Mouse (Mus musculus): Measurements from ENCODE around the gene Sdk2.
A peak's percentile ranks its signal among the peaks of the same experiment; 100 is the strongest.

The Sdk2 gene

DNA sequence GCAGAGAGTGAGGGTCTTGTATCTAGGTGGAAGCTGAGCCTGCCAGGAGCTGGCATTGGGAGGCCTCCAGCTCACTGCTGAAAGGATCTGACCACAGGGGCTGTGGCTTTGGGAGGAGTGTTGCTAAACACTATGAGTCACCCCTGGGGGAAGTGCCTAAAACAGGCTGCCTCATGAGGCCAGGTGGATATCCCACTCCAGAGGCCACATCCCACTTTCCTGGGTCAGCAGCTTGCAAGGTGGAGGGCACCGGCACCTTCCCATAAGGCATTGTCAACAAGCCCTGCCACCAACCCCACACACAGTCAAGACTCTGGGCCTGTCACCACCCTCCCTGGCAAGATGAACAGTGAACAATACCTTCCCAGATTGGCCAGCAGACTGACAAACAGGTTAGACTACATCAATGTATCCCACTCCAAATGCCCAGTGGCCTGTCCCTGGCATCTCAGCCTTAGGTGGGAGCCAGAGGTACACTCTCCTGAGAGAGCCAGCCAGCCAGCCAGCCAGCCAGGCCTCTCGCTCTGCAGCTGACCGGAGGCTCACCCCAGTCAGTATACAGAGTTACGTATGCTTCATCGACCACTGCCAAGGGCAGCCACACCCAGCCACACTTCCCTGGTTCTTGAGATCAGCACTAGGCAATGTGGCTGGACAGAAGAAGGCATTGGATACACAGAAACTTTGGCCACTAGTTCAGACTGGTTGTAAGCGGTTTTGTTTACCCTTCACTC lies 333.0 kb downstream of the Sdk2 start:
- peak; percentile 85 to 91 for DNase-seq

DNA sequence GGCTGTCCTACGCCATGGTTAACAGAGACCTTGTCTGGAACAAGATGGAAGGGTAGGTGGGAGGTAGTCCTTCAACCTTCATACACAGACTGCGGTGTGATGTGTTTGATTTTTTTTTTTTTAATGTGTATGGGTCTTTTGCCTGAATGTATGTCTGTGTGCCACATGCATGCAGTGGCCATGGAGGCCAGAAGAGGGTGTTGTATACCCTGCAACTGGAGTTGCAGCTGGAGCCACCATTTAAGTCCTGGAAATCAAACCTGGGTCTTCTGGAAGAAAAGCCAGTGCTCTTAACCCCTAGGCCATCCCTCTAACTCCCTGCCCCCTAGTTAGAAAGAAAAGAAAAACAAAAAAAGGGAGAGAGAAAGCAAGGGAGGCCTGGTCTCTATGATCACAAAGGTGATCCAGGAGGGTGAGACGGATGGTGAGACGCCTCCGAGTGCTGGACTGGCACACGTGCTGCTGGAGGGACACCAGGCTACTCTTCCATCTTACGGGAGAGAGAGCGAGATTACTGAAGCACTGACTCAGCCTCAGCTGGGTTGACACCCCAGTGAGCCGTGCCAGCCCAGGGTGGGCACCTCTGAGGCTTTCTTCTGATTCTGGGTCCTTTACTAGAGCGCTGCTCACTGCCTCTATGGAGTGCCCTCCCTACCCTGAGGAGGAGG lies 334.8 kb downstream of the Sdk2 start:
- DNase-seq = no peak

DNA sequence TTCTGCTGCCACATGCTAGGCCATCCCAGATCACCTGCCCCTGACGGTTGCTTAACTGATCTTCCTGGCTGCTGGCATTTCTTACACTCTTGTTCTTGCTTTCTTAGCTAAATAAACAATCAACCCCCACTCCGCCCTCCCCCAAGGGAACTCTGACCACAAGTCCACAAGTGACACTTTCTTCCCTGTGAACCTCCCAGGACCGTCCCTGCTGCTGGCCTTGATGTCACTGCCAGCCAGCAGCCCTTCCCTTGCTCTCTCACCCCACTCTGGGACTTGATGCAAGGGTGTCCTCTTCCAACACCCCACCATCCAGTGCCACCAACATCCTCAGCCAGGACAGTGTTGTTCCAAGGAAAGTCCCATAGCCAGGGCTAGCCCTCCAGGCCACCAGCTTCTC lies 336.0 kb downstream of the Sdk2 start:
- DNase-seq = peak in 1 of 2 experiments; percentile 62

DNA sequence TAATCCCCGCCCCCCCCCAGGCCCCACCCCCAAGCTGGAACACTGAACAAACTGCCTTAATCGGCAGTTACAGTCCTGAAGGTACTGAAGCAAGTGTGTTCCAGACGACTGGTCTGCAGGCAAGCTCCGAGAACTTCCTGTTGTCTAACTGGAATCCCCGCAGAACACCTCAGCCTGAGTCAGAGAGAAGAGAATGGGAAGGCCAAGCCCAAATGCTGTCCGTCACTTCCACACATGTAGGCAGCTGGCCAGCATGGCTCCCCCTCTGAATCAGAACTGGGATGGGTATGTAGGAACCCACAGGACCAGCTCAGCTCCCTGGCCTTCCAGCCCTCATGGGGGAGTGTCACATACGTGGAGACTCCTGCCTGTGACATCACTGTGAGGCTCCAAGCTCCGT lies 336.9 kb downstream of the Sdk2 start:
- DNase-seq = peak in 1 of 2 experiments; percentile 47

DNA sequence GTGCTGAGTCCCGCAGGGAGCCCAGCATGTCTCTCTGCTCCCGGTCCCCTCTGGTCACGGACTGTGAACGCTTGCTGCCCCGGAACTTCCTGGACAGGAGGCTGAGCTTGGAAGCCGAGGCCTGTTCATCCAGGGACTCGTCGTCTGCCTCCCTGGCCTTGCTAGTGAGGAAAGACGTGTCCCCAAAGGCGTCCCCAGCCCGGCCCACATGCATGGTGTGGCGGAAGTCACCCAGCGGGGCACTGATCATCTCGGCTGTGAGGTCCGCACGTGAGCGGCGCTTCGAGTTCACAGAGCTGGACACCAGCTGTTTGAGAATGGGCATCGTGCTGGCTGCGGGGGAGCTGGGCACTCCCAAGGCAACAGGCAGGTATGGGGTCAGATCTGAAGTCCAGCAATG lies 337.6 kb downstream of the Sdk2 start:
- no peak for DNase-seq

DNA sequence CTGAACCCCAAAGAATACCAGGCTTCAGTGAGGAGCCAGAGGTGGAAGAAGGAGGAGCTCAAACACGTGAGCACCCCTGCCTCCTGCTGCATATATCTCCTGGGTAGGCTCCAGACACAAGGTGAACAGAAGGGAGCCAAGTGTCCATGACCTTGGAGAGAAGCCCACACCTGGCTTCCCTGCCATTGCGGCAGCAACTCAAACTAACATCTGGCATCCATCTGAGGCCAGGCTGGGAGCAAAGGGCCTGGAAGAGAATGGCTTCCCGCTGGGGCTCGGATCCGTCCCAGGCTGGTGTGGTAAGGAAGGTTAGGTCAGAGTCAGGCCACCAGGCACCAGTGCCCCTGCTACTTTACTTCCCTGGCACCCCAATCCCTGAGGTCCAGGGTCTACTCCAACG lies 338.9 kb downstream of the Sdk2 start:
- DNase-seq = no peak

DNA sequence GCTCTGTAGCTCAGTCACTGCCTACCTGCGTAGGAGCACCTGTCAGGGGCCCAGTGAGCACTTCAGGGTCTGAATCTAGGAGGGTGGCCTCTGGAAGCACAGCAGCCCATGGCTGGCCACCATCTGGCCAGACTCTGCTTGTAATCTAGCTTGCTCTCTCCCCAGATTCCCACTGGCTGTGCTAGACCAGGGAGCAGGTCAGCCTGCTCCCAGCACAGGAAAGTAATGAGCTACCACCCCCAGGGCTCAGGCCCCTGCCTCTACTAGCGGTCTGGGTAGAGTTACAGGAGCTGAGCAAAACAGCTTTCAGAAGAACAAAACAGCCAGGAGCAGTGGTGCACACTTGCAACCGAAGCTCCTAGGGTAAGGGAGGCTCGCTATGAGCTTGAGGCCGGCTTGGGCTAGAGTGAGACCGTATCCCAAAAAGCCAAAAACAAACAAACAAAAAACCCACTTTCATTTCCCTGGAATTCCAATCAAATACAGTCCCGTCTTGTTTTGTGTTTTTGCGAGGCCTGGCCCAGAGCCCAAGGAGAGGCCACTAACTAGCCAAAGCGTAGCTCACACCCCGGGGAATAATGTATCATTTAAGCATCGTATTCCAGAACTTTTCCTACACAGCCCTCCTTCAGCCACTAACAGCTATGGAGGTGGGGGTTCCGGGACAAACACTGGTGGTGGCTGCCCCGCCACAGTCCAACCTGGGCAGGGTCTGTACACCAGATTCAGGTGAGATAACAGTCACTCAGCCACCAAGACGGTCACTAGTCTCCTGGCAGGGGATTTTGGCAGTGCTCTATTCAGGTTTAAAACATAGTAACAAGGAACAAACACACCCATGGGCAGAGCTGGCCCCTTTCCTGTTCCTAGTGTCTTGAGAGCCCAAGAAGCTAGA lies 339.6 kb downstream of the Sdk2 start:
- no peak for DNase-seq
